Mouse (Mus musculus): Measurements from ENCODE around the gene Scgb1c1. TPM values are rescaled to one million over a fixed set of nuclear protein-coding genes. Genes with fewer than 3 reads are reported as not detected.

Scgb1c1 gene
- total RNA-seq, 1 experiment, result not detected

DNA sequence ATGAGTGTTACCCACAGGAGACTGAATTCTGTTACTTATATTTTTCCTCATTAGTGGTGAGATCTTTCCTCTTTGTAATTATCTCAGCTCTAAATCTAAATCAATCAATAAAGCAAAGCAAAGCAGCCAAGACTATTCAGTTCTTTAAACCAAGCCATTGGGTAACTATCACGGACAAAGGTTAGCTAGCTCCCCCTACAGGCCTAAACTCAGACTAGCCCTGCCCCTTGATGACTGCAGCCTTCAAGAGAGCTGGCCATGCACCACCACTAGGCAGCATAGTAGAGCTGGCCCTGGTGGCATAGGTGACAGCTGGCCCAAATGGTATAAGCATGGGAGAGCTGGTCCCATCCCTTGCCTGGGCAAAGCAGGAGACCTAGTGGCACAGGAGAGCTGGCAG is 39.6 kb upstream of the Scgb1c1 start:
- TF ChIP-seq ZNF384 (IDR thresholded peaks at IDR 0.05; ENCODE audit: low read depth, low read length), result no peak
- no peak for TF ChIP-seq MAFK (IDR thresholded peaks at IDR 0.05; ENCODE audit: insufficient read depth, low read depth, low read length)
- TF ChIP-seq CHD2 (IDR thresholded peaks at IDR 0.05; ENCODE audit: low read depth, low read length), result no peak
- TF ChIP-seq ZC3H11A (IDR thresholded peaks at IDR 0.05; ENCODE audit: borderline replicate concordance, low read depth, low read length), result peak; percentile 18; the same call in 1 of the 2 replicates
- peak; percentile 51 for DNase-seq (ENCODE audit: low read depth, low spot score)
- no peak overlapping the region for H3K9ac ChIP-seq (ENCODE audit: insufficient read depth, low read depth, low read length, poor library complexity, severe bottlenecking)
- H3K27ac ChIP-seq (ENCODE audit: insufficient read depth, low read depth, low read length, poor library complexity, severe bottlenecking), result no peak overlapping the region
- 0 out of 2 replicates have a peak, but pooled peaks cover 2% of the 10 kb centered on the region for H3K36me3 ChIP-seq (ENCODE audit: control insufficient read depth, insufficient read depth, low read length, poor library complexity, severe bottlenecking)
- 0 out of 4 replicates have a peak, but pooled peaks cover 0 to 2% of the 10 kb centered on the region in 2 experiments for H3K4me1 ChIP-seq (ENCODE audit: control insufficient read depth in 2 of 2, insufficient read depth in 2 of 2, low read length in 2 of 2, poor library complexity in 1 of 2)
- no peak overlapping the region for H3K4me3 ChIP-seq (ENCODE audit: insufficient read depth in 1 of 2, low read depth in 1 of 2, low read length in 2 of 2, poor library complexity in 1 of 2, severe bottlenecking in 1 of 2)
- H3K9me3 ChIP-seq (ENCODE audit: control insufficient read depth, insufficient read depth, low read depth, low read length), result no peaks in the 10 kb centered on the region
- in situ Hi-C loops (cut with MboI; ENCODE audit: low sequenced_read_pairs in 2 of 2, unreplicated experiment in 2 of 2), result no loop called here

- no peak for TF ChIP-seq CHD2 (IDR thresholded peaks at IDR 0.05; ENCODE audit: low read depth, low read length)
- TF ChIP-seq ZC3H11A (IDR thresholded peaks at IDR 0.05; ENCODE audit: borderline replicate concordance, low read depth, low read length), result peak; percentile 47; the same call in 1 of the 2 replicates
- no peak for TF ChIP-seq HCFC1 (IDR thresholded peaks at IDR 0.05; ENCODE audit: borderline replicate concordance, insufficient read depth, low read length)
- TF ChIP-seq ZNF384 (IDR thresholded peaks at IDR 0.05; ENCODE audit: low read depth, low read length), result no peak
- no peak for TF ChIP-seq MAFK (IDR thresholded peaks at IDR 0.05; ENCODE audit: insufficient read depth, low read depth, low read length)
- Histone ChIP-seq H3K36me3 (ENCODE audit: control insufficient read depth, insufficient read depth, low read length, poor library complexity, severe bottlenecking) (peaks cover 14% of the 10 kb centered on the region), H3K9ac (ENCODE audit: insufficient read depth, low read depth, low read length, poor library complexity, severe bottlenecking) (no peak overlapping the region), H3K9me3 (ENCODE audit: control insufficient read depth, insufficient read depth, low read depth, low read length) (no peaks in the 10 kb centered on the region), H3K27ac (ENCODE audit: insufficient read depth, low read depth, low read length, poor library complexity, severe bottlenecking) (no peak overlapping the region), H3K4me3 (ENCODE audit: insufficient read depth in 1 of 2, low read depth in 1 of 2, low read length in 2 of 2, poor library complexity in 1 of 2, severe bottlenecking in 1 of 2) (no peak overlapping the region), H3K4me1 (ENCODE audit: control insufficient read depth in 2 of 2, insufficient read depth in 2 of 2, low read length in 2 of 2, poor library complexity in 1 of 2) (0 out of 4 replicates have a peak, but pooled peaks cover 0 to 2% of the 10 kb centered on the region in 2 experiments)
- in situ Hi-C loops (cut with MboI; ENCODE audit: low sequenced_read_pairs in 2 of 2, unreplicated experiment in 2 of 2), result no loop called here
- no peak for DNase-seq (ENCODE audit: low read depth, low spot score)
Measured at GRCm38 (mm10) chr7:140810496-140810895, 34.9 kb upstream of the Scgb1c1 start.

- Histone ChIP-seq H3K4me3 (ENCODE audit: insufficient read depth in 1 of 2, low read depth in 1 of 2, low read length in 2 of 2, poor library complexity in 1 of 2, severe bottlenecking in 1 of 2) (no peak overlapping the region), H3K27ac (ENCODE audit: insufficient read depth, low read depth, low read length, poor library complexity, severe bottlenecking) (no peak overlapping the region), H3K4me1 (ENCODE audit: control insufficient read depth in 2 of 2, insufficient read depth in 2 of 2, low read length in 2 of 2, poor library complexity in 1 of 2) (0 out of 4 replicates have a peak, but pooled peaks cover 0 to 2% of the 10 kb centered on the region in 2 experiments), H3K9ac (ENCODE audit: insufficient read depth, low read depth, low read length, poor library complexity, severe bottlenecking) (no peak overlapping the region), H3K36me3 (ENCODE audit: control insufficient read depth, insufficient read depth, low read length, poor library complexity, severe bottlenecking) (peaks cover 14% of the 10 kb centered on the region), H3K9me3 (ENCODE audit: control insufficient read depth, insufficient read depth, low read depth, low read length) (no peaks in the 10 kb centered on the region)
- no peak for DNase-seq (ENCODE audit: low read depth, low spot score)
- TF ChIP-seq ZC3H11A (IDR thresholded peaks at IDR 0.05; ENCODE audit: borderline replicate concordance, low read depth, low read length), result no peak
- TF ChIP-seq HCFC1 (IDR thresholded peaks at IDR 0.05; ENCODE audit: borderline replicate concordance, insufficient read depth, low read length), result no peak
- no peak for TF ChIP-seq CHD2 (IDR thresholded peaks at IDR 0.05; ENCODE audit: low read depth, low read length)
- TF ChIP-seq MAFK (IDR thresholded peaks at IDR 0.05; ENCODE audit: insufficient read depth, low read depth, low read length), result no peak
- no peak for TF ChIP-seq ZNF384 (IDR thresholded peaks at IDR 0.05; ENCODE audit: low read depth, low read length)
- in situ Hi-C loops (cut with MboI; ENCODE audit: low sequenced_read_pairs in 2 of 2, unreplicated experiment in 2 of 2), result no loop called here
Measured at GRCm38 (mm10) chr7:140811714-140812113, 33.6 kb upstream of the Scgb1c1 start.

GRCm38 (mm10) chr7:140812850-140813249 is 32.5 kb upstream of the Scgb1c1 start:
- in situ Hi-C loops (cut with MboI; ENCODE audit: low sequenced_read_pairs in 2 of 2, unreplicated experiment in 2 of 2), result no loop called here
- no peak for DNase-seq (ENCODE audit: low read depth, low spot score)

More at GRCm38 (mm10) chr7:140812850-140813249, 32.5 kb upstream of the Scgb1c1 start:
- Histone ChIP-seq H3K9ac (ENCODE audit: insufficient read depth, low read depth, low read length, poor library complexity, severe bottlenecking) (no peak overlapping the region), H3K36me3 (ENCODE audit: control insufficient read depth, insufficient read depth, low read length, poor library complexity, severe bottlenecking) (peaks cover 15% of the 10 kb centered on the region), H3K4me3 (ENCODE audit: insufficient read depth in 1 of 2, low read depth in 1 of 2, low read length in 2 of 2, poor library complexity in 1 of 2, severe bottlenecking in 1 of 2) (no peak overlapping the region), H3K4me1 (ENCODE audit: control insufficient read depth in 2 of 2, insufficient read depth in 2 of 2, low read length in 2 of 2, poor library complexity in 1 of 2) (no peaks in the 10 kb centered on the region), H3K27ac (ENCODE audit: insufficient read depth, low read depth, low read length, poor library complexity, severe bottlenecking) (no peak overlapping the region), H3K9me3 (ENCODE audit: control insufficient read depth, insufficient read depth, low read depth, low read length) (no peaks in the 10 kb centered on the region)
- TF ChIP-seq ZC3H11A (IDR thresholded peaks at IDR 0.05; ENCODE audit: borderline replicate concordance, low read depth, low read length) (no peak), CHD2 (IDR thresholded peaks at IDR 0.05; ENCODE audit: low read depth, low read length) (no peak), HCFC1 (IDR thresholded peaks at IDR 0.05; ENCODE audit: borderline replicate concordance, insufficient read depth, low read length) (no peak), ZNF384 (IDR thresholded peaks at IDR 0.05; ENCODE audit: low read depth, low read length) (no peak), MAFK (IDR thresholded peaks at IDR 0.05; ENCODE audit: insufficient read depth, low read depth, low read length) (no peak)

Data from ES-E14 (cell line).